Mouse (Mus musculus) lung, postnatal 0 days (tissue): ENCODE results near the gene Slc18a3.

Experiments
- CTCF ChIP-seq: IDR thresholded peaks from 2 replicates; pipeline ENCODE4 v1.5.1; 2016; ENCODE audit warnings: antibody characterized with exemption, mild to moderate bottlenecking
- EP300 ChIP-seq: IDR thresholded peaks from 2 replicates; pipeline ENCODE4 v1.6.1; 2016; ENCODE audit warnings: antibody characterized with exemption, mild to moderate bottlenecking, control low read depth

DNA sequence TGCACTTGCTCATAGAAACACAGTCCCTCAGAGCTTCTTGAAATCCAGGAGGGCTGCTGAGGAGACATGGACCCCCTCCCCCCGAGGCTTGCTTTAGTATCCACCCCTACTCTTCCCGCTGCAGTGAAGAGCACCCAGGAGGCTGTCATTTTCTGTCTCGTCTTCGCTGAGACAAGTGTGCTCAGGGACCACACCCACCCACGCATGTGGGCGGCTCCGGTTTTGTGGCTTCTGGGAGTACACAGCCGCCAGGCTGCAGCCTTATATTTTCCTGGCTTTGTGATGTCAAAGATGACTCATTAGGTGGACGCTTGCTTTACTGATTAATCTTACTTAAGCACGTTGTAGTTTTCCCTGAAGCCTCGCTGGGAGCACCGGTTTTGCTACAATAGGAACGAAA, 27.9 kb upstream of the Slc18a3 start:
- TF ChIP-seq CTCF (no peak), EP300 (no peak)
